Mouse (Mus musculus) embryonic facial prominence, embryonic 11.5 days (tissue): ENCODE results near the gene Mre11a. TPM values are rescaled to one million over a fixed set of nuclear protein-coding genes. Genes with fewer than 3 reads are reported as not detected.

Experiments
- ATAC-seq: fragments of 200-750 bp; cut with Nextera tagmentation; replicated peaks from 2 replicates; pipeline ENCODE4 v1.8.0; 2017; ENCODE audit warnings: low read depth; ENCODE audit not compliant: insufficient number of reproducible peaks, low FRiP score, low TSS enrichment
- DNase-seq: peaks from one replicate; pipeline ENCODE4 v3.0.0-alpha.2; 2015; ENCODE audit warnings: low spot score
- H3K27ac ChIP-seq: fragments of 300-500 bp; sonication (generic); replicated peaks from 2 replicates; pipeline ENCODE4 v1.5.1; 2014; ENCODE audit warnings: mild to moderate bottlenecking, low read depth, low read length, control low read depth
- H3K27me3 ChIP-seq: fragments of 300-500 bp; sonication (generic); 2 replicates; pipeline ENCODE4 v1.6.1; 2014; ENCODE audit warnings: mild to moderate bottlenecking, low read length, moderate library complexity, mixed read lengths; ENCODE audit not compliant: control insufficient read depth, insufficient read depth
- H3K36me3 ChIP-seq: fragments of 300-500 bp; sonication (generic); replicated peaks from 2 replicates; pipeline ENCODE4 v1.6.1; 2014; ENCODE audit warnings: low read depth, mild to moderate bottlenecking, low read length, moderate library complexity, mixed read lengths; ENCODE audit not compliant: control insufficient read depth, insufficient read depth
- H3K4me1 ChIP-seq: fragments of 300-500 bp; sonication (generic); 2 replicates; pipeline ENCODE4 v1.6.1; 2014; ENCODE audit warnings: low read length, mixed read lengths; ENCODE audit not compliant: control insufficient read depth, insufficient read depth
- H3K4me2 ChIP-seq: fragments of 300-500 bp; sonication (generic); 2 replicates; pipeline ENCODE4 v1.6.1; 2014; ENCODE audit warnings: low read depth, mild to moderate bottlenecking, control low read depth, low read length, moderate library complexity
- H3K4me3 ChIP-seq: fragments of 300-500 bp; sonication (generic); 2 replicates; pipeline ENCODE4 v1.5.1; 2014; ENCODE audit warnings: low read depth, low read length, control low read depth
- H3K9ac ChIP-seq: fragments of 300-500 bp; sonication (generic); replicated peaks from 2 replicates; pipeline ENCODE4 v1.6.1; 2014; ENCODE audit warnings: mild to moderate bottlenecking, control low read depth, low read length
- H3K9me3 ChIP-seq: fragments of 300-500 bp; sonication (generic); replicated peaks from 2 replicates; pipeline ENCODE4 v1.6.1; 2016; ENCODE audit warnings: mild to moderate bottlenecking, low read length, inconsistent platforms, mixed read lengths; ENCODE audit not compliant: control insufficient read depth
- WGBS: fragments of 180-500 bp; shearing (Covaris S2); extraction: QIAGEN DNeasy Blood & Tissue Kit; methylation state at CpG from one replicate; pipeline ENCODE4 v1.1.7; 2014; 5-methylcytosine and 5-hydroxymethylcytosine counted together
- polyA plus RNA-seq: library from polyadenylated mRNA; unstranded; fragments of >200 nt; fragmentation: Nextera tagmentation; extraction: Ambion mirVana; gene quantifications from 2 replicates; pipeline ENCODE4 v1.2.1, GENCODE M21; 2014

The Mre11a gene
- polyA plus RNA-seq, 1 experiment from 2014 or later = 39.2 TPM

DNA sequence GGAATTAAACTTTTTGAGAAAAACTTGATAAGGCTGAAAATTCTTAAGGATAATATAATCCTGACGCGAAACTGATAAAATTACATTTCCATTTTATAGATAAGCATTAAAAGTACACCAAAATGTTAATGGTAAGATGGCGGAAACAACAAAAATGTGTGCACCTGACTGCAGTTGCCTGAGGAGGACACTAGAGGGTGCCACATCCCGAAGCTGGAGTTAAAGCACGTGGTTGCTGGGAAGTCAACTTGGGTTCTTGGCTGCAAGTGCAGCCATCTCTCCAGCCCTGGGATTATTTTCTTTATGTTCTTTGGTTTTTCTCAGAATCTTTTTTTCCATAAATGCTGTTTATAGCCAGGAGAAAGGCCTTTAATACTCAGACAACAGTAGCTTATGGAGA lies 62.0 kb downstream of the Mre11a start:
- no peak overlapping the region for H3K4me3 ChIP-seq
- no peaks in the 10 kb centered on the region for H3K4me1 ChIP-seq
- no peaks in the 10 kb centered on the region for H3K27me3 ChIP-seq
- DNase-seq = peak; percentile 33
- no peak overlapping the region for H3K4me2 ChIP-seq
- 44% methylated on average over 5 of the region's 5 CpGs for WGBS
- no peak overlapping the region for H3K9ac ChIP-seq
- H3K9me3 ChIP-seq = no peaks in the 10 kb centered on the region
- no peak for ATAC-seq
- no peak overlapping the region for H3K27ac ChIP-seq
- no peaks in the 10 kb centered on the region for H3K36me3 ChIP-seq

DNA sequence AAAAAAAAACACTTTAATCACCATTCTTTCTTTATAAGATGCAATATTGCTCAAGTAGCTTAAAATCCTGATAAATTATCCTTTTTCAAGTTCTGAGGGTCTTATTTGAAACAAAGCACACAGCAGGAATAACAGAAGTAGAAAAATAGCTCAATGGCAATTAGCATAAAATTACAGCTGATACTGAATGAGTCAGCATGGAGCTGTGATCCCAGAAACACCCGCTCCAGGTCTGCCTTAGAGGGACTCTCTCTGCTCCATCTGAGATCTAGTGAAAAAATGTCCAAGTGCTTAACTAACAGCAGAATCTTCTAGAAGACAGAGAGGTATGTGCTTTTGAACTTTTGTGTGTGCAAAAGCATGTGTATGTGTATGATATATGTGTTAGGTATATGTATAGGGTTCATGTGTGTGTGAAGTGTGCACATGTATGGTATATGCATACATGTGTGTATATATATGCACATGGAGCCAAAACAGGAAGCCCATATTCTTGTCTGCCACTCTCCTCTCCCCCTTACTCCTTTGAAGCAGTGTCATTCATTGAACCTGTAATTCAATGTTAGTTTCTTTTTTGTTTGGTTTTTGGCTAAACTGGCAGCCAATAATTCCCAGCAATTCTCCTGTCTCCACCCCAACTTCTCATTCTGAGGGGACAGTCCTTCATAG lies 63.9 kb downstream of the Mre11a start:
- no peak overlapping the region for H3K27ac ChIP-seq
- H3K4me3 ChIP-seq = no peak overlapping the region
- no peaks in the 10 kb centered on the region for H3K27me3 ChIP-seq
- DNase-seq (no peak), ATAC-seq (no peak)
- H3K9me3 ChIP-seq = no peaks in the 10 kb centered on the region
- WGBS = 63% methylated on average over 1 of the region's 1 CpGs
- no peaks in the 10 kb centered on the region for H3K4me1 ChIP-seq
- H3K9ac ChIP-seq = no peak overlapping the region
- no peaks in the 10 kb centered on the region for H3K36me3 ChIP-seq
- H3K4me2 ChIP-seq = no peak overlapping the region

DNA sequence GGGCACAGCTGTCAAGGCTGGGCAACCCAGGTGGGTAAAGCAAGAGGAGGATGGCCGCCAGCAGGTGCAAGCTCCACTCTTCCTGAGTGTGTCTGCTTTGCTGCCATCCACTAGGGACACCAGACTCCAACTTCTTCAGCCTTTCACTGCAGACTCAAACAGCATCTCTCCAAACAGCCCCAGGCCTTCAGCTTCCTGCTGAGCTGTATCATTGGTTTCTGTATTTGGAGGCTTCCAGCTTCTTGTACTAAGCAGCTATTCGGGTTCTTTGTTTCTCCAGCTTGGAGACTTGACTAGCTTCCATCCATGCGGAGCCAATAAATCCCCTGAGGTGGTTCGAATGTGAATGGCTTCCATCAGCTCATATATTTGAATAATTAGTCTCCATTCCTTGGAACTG lies 70.1 kb downstream of the Mre11a start:
- no peaks in the 10 kb centered on the region for H3K9me3 ChIP-seq
- no peaks in the 10 kb centered on the region for H3K36me3 ChIP-seq
- no peak overlapping the region for H3K27ac ChIP-seq
- peaks cover 3% of the 10 kb centered on the region for H3K27me3 ChIP-seq
- no peak overlapping the region for H3K4me2 ChIP-seq
- ATAC-seq (no peak), DNase-seq (no peak)
- no peaks in the 10 kb centered on the region for H3K4me1 ChIP-seq
- no peak overlapping the region for H3K4me3 ChIP-seq
- 55% methylated on average over 4 of the region's 4 CpGs for WGBS
- H3K9ac ChIP-seq = no peak overlapping the region

DNA sequence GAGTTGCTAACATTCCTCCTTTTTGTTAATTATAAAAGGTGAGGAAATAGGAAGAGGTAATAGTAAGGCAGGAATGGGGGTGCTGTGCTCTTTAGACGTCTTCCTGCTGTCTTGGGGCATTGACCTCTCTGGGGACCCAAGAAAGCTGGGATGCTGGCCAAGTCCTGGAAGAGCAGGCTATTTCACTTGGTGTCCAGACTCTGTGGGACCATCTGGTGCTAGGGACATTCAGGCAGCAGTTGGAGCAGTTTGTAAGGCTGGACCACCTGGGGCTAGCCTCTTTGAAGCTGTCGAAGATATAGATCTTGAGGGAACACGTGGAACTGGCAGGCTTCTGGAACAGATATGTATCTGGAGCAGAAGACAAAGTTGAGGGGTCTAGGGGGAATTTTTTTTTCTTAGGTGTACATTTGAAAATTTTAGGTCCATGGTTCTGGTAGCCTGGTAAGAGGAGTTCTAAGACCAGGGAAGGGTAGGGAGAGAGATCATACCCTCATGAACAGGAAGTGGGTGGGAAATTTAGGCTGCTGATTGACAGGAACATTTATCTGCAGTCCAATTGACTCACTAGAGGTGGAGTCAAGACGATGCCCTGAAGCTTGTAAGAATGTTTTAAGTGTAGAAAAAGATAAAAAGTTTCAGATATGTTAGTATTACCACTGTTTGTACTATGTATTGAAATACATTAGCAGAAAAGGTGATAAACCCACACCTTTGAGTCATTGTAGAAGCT lies 72.6 kb downstream of the Mre11a start:
- no peak overlapping the region for H3K4me2 ChIP-seq
- H3K27me3 ChIP-seq = peaks cover 14% of the 10 kb centered on the region
- no peaks in the 10 kb centered on the region for H3K36me3 ChIP-seq
- no peaks in the 10 kb centered on the region; the same call in 1 of the 2 replicates for H3K4me1 ChIP-seq
- no peak overlapping the region for H3K27ac ChIP-seq
- no peak overlapping the region for H3K4me3 ChIP-seq
- ATAC-seq = no peak
- H3K9ac ChIP-seq = no peak overlapping the region
- WGBS = 67% methylated on average over 4 of the region's 4 CpGs
- no peak for DNase-seq
- no peaks in the 10 kb centered on the region for H3K9me3 ChIP-seq

DNA sequence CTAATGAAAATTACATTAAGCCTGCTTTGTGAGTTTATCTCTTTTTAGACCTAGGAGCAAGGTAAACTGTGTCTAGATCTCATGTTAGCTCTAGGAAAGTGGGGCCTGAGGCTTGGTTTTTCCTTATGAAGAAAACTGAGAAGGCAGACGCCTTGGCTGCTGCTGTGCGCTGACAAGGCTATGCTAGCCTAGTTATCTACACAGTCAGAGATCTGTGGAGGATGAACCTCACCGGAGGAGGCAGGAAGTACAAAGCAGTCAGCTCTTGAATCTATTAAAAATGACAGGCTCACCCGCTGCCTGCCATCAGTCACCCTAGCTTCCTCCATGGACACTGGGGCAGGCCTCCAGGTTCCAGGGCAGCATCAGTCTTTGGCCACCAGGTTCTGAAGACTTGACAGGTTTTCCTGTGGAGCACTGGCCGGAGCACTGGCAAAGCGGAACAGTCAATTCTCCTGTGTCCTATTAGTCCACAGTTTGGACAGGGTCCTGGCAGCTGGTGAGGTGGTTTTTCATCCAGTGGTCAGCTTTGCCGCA lies 73.8 kb downstream of the Mre11a start:
- Histone ChIP-seq H3K4me2 (no peak overlapping the region), H3K4me3 (no peak overlapping the region), H3K27ac (no peak overlapping the region), H3K27me3 (peaks cover 14% of the 10 kb centered on the region), H3K9ac (no peak overlapping the region), H3K36me3 (no peaks in the 10 kb centered on the region), H3K4me1 (no peaks in the 10 kb centered on the region; the same call in 1 of the 2 replicates), H3K9me3 (no peaks in the 10 kb centered on the region)
- WGBS = 71% methylated on average over 7 of the region's 7 CpGs
- ATAC-seq (no peak), DNase-seq (no peak)

DNA sequence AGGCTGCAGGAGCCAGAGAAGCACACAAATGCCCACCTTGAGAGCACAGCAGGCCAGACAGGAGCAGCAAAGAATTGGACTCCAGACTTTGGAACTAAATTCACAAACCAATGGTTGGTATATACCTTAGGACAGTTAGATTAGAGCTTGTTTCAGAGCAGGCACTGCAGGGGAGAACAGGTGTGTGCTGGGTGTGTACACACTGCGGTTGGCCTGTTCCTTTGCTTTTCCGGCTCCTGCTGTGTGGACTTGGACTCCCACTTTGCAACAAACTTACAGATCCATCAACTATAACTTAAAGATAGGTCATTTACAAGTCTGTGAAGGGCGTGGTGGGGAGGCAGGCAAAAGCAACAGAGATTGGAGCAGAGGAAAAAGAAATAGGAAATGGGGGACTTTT lies 74.3 kb downstream of the Mre11a start:
- H3K9me3 ChIP-seq = no peaks in the 10 kb centered on the region
- H3K4me1 ChIP-seq = no peaks in the 10 kb centered on the region; the same call in 1 of the 2 replicates
- DNase-seq = no peak
- peaks cover 15% of the 10 kb centered on the region for H3K27me3 ChIP-seq
- no peak overlapping the region for H3K4me3 ChIP-seq
- no peak overlapping the region for H3K4me2 ChIP-seq
- no peak overlapping the region for H3K27ac ChIP-seq
- ATAC-seq = no peak
- no peaks in the 10 kb centered on the region for H3K36me3 ChIP-seq
- no peak overlapping the region for H3K9ac ChIP-seq
- 76% methylated on average over 3 of the region's 3 CpGs for WGBS

DNA sequence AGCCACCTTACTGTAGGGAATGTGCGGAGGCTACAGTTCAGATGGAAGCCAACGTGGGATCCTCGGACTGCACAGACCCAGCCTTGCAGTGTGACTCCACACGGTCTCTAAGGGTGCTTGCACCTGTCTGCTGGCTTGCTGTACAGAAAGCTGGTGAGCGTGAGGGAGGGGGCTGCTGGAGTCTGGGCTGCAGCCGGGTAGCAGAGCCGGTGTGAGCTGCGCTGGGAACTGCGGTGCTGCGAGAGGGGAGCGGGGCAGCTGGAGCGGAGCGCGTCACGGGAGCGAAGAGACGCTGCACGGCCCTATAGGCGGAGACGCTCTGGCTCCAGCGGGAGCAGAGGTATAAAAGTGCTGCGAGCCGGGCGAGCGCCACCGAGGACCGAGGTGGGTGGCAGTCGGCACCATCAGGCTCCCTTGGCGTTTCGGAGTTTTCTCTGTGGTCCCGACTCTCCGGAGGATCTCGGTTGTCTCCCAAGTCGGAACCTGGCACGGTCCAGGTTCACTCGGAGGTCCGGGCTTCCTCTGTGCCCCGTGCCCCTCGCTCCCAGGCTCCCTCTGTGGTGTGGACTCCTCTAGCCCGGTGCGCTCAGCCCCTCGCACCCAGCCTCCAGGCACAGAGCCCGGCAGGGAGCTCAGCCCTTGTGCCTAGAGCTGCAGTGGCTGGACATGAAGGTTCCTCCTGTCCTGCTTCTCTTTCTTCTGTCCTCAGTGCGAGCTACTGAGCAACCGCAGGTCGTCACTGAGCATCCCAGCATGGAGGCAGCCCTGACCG lies 75.6 kb downstream of the Mre11a start, which contains the start of gene Gpr83:
Gpr83 (plus strand) TSS at position 343 of the 772 bp plus-strand sequence.
- 3% methylated on average over 44 of the region's 47 CpGs for WGBS
- H3K4me1 ChIP-seq = no peaks in the 10 kb centered on the region; the same call in 1 of the 2 replicates
- H3K36me3 ChIP-seq = no peaks in the 10 kb centered on the region
- peak; percentile 73 for DNase-seq
- peaks cover 16% of the 10 kb centered on the region for H3K27me3 ChIP-seq
- no peaks in the 10 kb centered on the region for H3K9me3 ChIP-seq
- ATAC-seq = peak; percentile 86
- H3K27ac ChIP-seq = no peak within 1 kb of the TSS
- peak within 1 kb of the TSS; percentile 39 for H3K9ac ChIP-seq
- H3K4me3 ChIP-seq = peak within 1 kb of the TSS; percentile 30
- H3K4me2 ChIP-seq = peak within 1 kb of the TSS; percentile 80
